Mouse (Mus musculus) kidney, embryonic 14.5 days (tissue): Measurements from ENCODE around the gene Ksr2. TPM values are rescaled to one million over a fixed set of nuclear protein-coding genes. Genes with fewer than 3 reads are reported as not detected.

ENCODE experiments used
- ATAC-seq: fragments of 200-750 bp; cut with Nextera tagmentation; 2 replicates; pipeline ENCODE4 v1.8.0; 2017; ENCODE audit warnings: moderate number of reproducible peaks, mild to moderate bottlenecking, moderate TSS enrichment, moderate library complexity; ENCODE audit not compliant: low FRiP score, low TSS enrichment
- H3K27ac ChIP-seq: fragments of 300-500 bp; sonication (generic); 2 replicates; pipeline ENCODE4 v1.5.1; 2014; ENCODE audit warnings: low read depth, mild to moderate bottlenecking, low read length, moderate library complexity, mixed read lengths
- H3K27me3 ChIP-seq: fragments of 300-500 bp; sonication (generic); 2 replicates; pipeline ENCODE4 v1.6.1; 2014; ENCODE audit warnings: mild to moderate bottlenecking, low read length; ENCODE audit not compliant: control insufficient read depth, insufficient read depth
- H3K36me3 ChIP-seq: fragments of 300-500 bp; sonication (generic); 2 replicates; pipeline ENCODE4 v1.6.1; 2014; ENCODE audit warnings: low read length, mixed read lengths; ENCODE audit not compliant: control insufficient read depth, insufficient read depth
- H3K4me1 ChIP-seq: fragments of 300-500 bp; sonication (generic); 2 replicates; pipeline ENCODE4 v1.6.1; 2014; ENCODE audit warnings: low read length, mixed read lengths; ENCODE audit not compliant: control insufficient read depth, insufficient read depth
- H3K4me2 ChIP-seq: fragments of 300-500 bp; sonication (generic); replicated peaks from 2 replicates; pipeline ENCODE4 v1.6.1; 2014; ENCODE audit warnings: low read depth, mild to moderate bottlenecking, low read length
- H3K4me3 ChIP-seq: fragments of 300-500 bp; sonication (generic); 2 replicates; pipeline ENCODE4 v1.5.1; 2014; ENCODE audit warnings: mild to moderate bottlenecking, low read length
- H3K9ac ChIP-seq: fragments of 300-500 bp; sonication (generic); 2 replicates; pipeline ENCODE4 v1.6.1; 2014; ENCODE audit warnings: low read depth, mild to moderate bottlenecking, low read length, moderate library complexity
- H3K9me3 ChIP-seq: fragments of 300-500 bp; sonication (generic); 2 replicates; pipeline ENCODE4 v1.6.1; 2016; ENCODE audit warnings: low read length; ENCODE audit not compliant: control insufficient read depth
- WGBS: fragments of 180-500 bp; shearing (Covaris S2); extraction: QIAGEN DNeasy Blood & Tissue Kit; methylation state at CpG from one replicate; pipeline ENCODE4 v1.1.7; 2014; 5-methylcytosine and 5-hydroxymethylcytosine counted together
- polyA plus RNA-seq: library from polyadenylated mRNA; unstranded; fragments of >200 nt; fragmentation: Nextera tagmentation; extraction: Ambion mirVana; gene quantifications from 2 replicates; pipeline ENCODE4 v1.2.1, GENCODE M21; 2014

Gene Ksr2
- polyA plus RNA-seq, 1 experiment from 2014 or later = 0.58 TPM

DNA sequence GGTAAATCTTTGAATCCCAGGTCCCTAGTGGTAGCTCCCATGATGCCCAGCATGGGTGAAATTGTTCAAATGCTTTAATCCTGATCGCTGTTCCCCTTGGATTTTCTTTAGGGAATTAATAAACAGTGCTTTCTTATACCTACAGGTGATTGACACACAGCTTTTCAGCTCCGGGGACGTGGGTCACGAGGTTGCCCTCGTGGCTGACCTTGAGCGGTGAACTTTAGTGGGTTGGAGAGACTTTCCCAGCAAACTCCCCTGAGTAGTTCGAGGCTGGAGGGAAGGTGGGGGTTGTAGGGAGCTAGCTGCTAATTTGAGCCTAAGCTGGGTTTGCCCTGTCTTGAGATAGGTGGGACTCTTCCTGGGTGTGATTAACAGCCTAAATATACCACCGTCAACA is 41.7 kb downstream of the Ksr2 start:
- Histone ChIP-seq H3K4me2 (no peak overlapping the region), H3K4me1 (no peaks in the 10 kb centered on the region), H3K9me3 (no peaks in the 10 kb centered on the region), H3K27ac (no peak overlapping the region), H3K27me3 (no peaks in the 10 kb centered on the region), H3K9ac (no peak overlapping the region), H3K4me3 (no peak overlapping the region), H3K36me3 (no peaks in the 10 kb centered on the region)
- WGBS = 52% methylated on average over 8 of the region's 8 CpGs
- no peak for ATAC-seq

DNA sequence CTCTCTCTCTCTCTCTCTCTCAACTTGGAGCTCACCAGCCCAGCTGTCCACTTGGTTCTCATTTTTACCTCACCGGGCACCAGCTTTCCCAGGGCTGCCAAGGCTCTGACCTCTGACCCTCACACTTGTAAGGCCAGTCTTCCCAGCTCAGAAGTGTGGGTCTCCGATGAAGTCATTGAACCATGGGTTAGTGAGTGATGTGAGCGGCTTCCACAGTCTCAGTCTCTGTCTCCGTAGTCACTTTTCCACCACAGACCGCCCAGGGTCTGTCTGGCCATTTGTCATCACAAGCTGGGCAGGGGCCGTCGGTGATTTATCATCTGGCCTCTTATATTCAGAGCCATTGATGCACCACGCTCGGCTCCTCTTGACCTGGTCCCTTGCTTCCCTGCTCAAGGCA is 43.3 kb downstream of the Ksr2 start:
- no peak for ATAC-seq
- Histone ChIP-seq H3K9me3 (0 out of 2 replicates have a peak, but pooled peaks cover 2% of the 10 kb centered on the region), H3K4me2 (no peak overlapping the region), H3K36me3 (no peaks in the 10 kb centered on the region), H3K27me3 (no peaks in the 10 kb centered on the region), H3K9ac (no peak overlapping the region), H3K4me3 (no peak overlapping the region), H3K27ac (no peak overlapping the region), H3K4me1 (no peaks in the 10 kb centered on the region)
- 37% methylated on average over 9 of the region's 9 CpGs for WGBS

DNA sequence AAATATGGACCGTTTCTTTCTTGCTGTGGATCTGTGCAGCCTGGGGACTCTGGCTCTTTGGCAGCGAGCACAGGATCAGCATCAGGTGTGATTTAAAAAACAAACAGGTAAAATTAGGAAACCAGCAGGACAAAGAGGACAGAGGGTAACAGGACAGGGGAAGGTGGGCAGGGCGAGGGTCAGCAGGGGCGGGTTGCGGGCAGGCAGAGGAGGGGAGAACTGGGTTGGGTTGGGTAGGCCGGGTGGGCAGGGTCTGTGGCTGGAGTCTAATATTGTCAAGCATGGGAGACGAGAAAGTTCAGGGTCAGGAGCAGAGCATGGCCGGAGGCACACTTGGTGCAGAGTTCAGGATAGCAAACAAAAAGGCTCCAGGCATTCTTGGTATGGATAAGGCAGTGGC is 43.8 kb downstream of the Ksr2 start:
- ATAC-seq = no peak
- Histone ChIP-seq H3K4me2 (no peak overlapping the region), H3K4me1 (no peaks in the 10 kb centered on the region), H3K9me3 (0 out of 2 replicates have a peak, but pooled peaks cover 2% of the 10 kb centered on the region), H3K27me3 (no peaks in the 10 kb centered on the region), H3K9ac (no peak overlapping the region), H3K27ac (no peak overlapping the region), H3K4me3 (no peak overlapping the region), H3K36me3 (no peaks in the 10 kb centered on the region)
- 75% methylated on average over 8 of the region's 8 CpGs for WGBS

DNA sequence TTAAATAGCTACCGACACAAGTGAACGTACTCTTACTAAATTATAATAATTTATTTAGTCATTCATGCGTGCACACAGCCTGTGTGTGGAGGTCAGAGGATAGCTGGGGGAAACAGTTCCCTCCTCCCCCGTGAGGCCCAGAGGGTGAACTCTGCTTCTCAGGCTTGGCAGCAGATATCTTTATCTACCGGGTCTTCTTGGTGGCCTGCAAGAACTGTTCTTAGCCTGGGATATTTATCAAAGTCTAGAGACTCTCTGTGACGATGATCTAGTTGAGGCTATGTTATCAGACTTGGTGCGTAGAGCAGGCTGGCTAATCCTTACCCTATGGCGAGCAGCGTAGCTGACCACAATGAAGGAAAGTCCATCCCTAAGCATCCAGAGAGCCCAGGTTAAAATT is 45.1 kb downstream of the Ksr2 start:
- no peaks in the 10 kb centered on the region for H3K4me1 ChIP-seq
- H3K9ac ChIP-seq = no peak overlapping the region
- no peak overlapping the region for H3K27ac ChIP-seq
- no peaks in the 10 kb centered on the region for H3K36me3 ChIP-seq
- no peak overlapping the region for H3K4me2 ChIP-seq
- no peaks in the 10 kb centered on the region for H3K27me3 ChIP-seq
- 0 out of 2 replicates have a peak, but pooled peaks cover 2% of the 10 kb centered on the region for H3K9me3 ChIP-seq
- WGBS = 52% methylated on average over 9 of the region's 9 CpGs
- ATAC-seq = no peak
- no peak overlapping the region for H3K4me3 ChIP-seq

DNA sequence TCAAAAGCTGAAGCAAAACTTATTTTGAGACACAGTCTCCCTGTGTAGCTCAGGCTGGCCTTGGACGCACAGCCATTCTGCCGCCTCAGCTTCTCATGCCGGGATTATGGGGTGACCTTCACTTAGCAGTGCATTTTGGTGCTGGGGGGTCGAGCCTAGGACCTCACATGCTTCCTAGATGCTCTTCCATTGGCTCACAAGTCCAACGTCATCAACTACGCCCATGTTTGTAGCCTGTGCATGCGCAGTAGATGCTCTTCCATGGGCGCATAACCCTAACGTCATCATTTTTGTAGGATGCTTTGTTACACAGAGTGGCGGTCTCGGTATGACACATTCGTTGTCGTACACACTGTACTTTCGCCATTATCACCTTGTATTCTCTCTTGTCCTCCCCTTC is 46.5 kb downstream of the Ksr2 start:
- no peak for ATAC-seq
- no peak overlapping the region for H3K4me3 ChIP-seq
- H3K27me3 ChIP-seq = no peaks in the 10 kb centered on the region
- H3K4me1 ChIP-seq = no peaks in the 10 kb centered on the region
- 0 out of 2 replicates have a peak, but pooled peaks cover 2% of the 10 kb centered on the region for H3K9me3 ChIP-seq
- H3K4me2 ChIP-seq = no peak overlapping the region
- H3K9ac ChIP-seq = no peak overlapping the region
- H3K36me3 ChIP-seq = no peaks in the 10 kb centered on the region
- H3K27ac ChIP-seq = no peak overlapping the region
- WGBS = 95% methylated on average over 14 of the region's 14 CpGs

DNA sequence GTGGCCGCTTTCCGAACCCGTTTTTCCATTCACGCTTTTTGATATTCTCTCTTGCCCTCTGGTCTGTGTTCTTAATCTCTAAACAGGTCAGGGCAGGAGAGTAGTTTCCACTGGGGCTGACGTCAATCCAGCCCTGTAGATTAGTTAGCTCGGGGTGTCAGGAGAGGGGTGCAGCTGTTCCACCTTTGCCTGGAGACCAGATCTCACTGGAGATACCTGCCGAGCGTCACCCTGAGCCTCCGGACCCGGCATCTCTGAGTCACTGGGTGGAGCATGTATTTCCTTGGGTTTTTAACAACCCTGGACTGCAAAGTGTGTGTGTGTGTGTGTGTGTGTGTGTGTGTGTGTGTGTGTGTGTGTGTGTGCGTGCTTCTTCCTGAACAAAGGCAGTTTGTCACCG is 53.3 kb downstream of the Ksr2 start:
- WGBS = 77% methylated on average over 12 of the region's 12 CpGs
- H3K27me3 ChIP-seq = no peaks in the 10 kb centered on the region
- no peak for ATAC-seq
- no peaks in the 10 kb centered on the region for H3K36me3 ChIP-seq
- H3K27ac ChIP-seq = no peak overlapping the region
- H3K9me3 ChIP-seq = no peaks in the 10 kb centered on the region
- no peak overlapping the region for H3K4me2 ChIP-seq
- no peak overlapping the region for H3K9ac ChIP-seq
- no peaks in the 10 kb centered on the region for H3K4me1 ChIP-seq
- H3K4me3 ChIP-seq = no peak overlapping the region

DNA sequence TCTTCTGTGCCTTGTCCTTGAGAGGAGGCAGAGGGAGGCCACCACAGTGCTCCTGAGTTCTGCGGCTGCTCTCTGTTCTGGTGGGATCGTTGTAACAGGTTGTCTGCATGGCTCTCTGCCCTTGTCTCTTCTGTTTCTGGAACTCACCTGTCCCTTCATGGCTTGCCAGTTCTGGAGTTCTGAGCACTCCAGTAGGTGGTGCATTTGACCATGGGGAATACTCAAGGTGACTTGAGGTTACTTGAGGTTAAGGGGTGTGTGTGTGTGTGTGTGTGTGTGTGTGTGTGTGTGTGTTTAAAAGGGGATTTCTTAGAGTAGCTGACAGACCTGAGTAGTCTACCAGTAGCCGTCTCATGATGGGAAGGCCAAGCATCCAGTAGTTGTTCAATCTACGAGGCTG is 55.2 kb downstream of the Ksr2 start:
- Histone ChIP-seq H3K9ac (no peak overlapping the region), H3K27me3 (no peaks in the 10 kb centered on the region), H3K4me2 (no peak overlapping the region), H3K4me3 (no peak overlapping the region), H3K27ac (no peak overlapping the region), H3K4me1 (no peaks in the 10 kb centered on the region), H3K36me3 (no peaks in the 10 kb centered on the region), H3K9me3 (no peaks in the 10 kb centered on the region)
- ATAC-seq = no peak
- WGBS = 88% methylated on average over 4 of the region's 4 CpGs

DNA sequence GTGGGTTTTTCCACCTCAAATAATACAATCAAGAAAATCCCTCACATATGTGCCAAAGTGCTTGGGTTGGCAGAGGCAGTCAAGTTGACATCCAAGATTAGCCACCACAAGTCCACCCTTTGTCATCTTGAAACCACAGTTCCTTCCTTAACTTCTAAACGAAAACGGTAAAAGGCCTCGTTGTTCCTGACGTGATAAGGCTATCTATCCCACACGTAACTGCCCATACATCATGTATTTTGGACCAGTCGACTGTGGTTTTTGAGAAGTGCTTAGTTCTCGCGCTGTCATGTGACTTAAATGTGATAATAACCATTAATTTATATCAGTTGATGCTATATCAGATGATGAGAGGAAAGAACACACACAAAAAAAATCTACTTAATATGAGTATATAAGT is 55.8 kb downstream of the Ksr2 start:
- Histone ChIP-seq H3K36me3 (no peaks in the 10 kb centered on the region), H3K4me1 (no peaks in the 10 kb centered on the region), H3K27ac (no peak overlapping the region), H3K4me3 (no peak overlapping the region), H3K27me3 (no peaks in the 10 kb centered on the region), H3K9ac (no peak overlapping the region), H3K4me2 (no peak overlapping the region), H3K9me3 (no peaks in the 10 kb centered on the region)
- ATAC-seq = no peak
- 87% methylated on average over 8 of the region's 8 CpGs for WGBS

DNA sequence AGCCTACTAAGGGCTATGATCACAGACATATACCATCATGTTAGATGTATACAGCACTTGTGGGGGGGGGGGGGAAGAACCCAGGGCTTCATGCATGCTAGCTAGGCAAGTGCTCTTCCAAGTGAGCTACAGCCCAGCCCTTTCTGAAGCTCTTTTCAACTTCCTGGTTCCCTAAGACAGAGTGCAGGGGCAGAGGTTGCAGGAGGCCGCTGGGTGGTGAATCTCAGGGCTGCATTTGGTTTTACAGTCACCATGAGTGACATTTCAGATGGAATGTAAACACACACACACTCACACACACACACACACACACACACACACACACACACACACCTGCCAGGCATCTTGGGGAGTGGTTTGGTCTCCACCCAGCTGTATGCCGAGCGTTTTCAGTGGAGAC is 67.4 kb downstream of the Ksr2 start:
- no peak for ATAC-seq
- Histone ChIP-seq H3K4me2 (no peak overlapping the region), H3K27me3 (no peaks in the 10 kb centered on the region), H3K9ac (no peak overlapping the region), H3K9me3 (no peaks in the 10 kb centered on the region), H3K36me3 (no peaks in the 10 kb centered on the region), H3K27ac (no peak overlapping the region), H3K4me1 (no peaks in the 10 kb centered on the region), H3K4me3 (no peak overlapping the region)
- WGBS = 80% methylated on average over 3 of the region's 3 CpGs

DNA sequence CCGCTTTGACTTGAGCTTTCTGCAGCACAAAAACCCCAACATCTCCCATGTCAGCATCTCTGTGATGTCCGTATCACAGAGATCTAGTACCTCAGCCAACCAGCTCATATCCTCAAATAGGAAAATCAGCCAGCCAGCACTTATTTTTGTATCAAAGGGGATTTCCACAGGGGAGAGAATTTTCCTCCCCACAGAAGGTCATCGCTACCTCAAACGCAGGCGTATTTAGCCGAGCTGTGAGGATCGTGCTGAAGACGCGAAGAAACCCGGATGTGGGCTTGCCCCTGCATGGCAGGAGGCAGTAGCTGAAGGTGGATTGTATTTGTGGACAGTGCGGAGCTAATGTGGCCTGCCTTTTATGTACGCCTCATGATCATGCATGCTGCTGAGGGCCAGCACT is 67.8 kb downstream of the Ksr2 start:
- Histone ChIP-seq H3K4me2 (no peak overlapping the region), H3K27ac (no peak overlapping the region), H3K4me3 (no peak overlapping the region), H3K36me3 (no peaks in the 10 kb centered on the region), H3K27me3 (no peaks in the 10 kb centered on the region), H3K4me1 (no peaks in the 10 kb centered on the region), H3K9me3 (no peaks in the 10 kb centered on the region), H3K9ac (no peak overlapping the region)
- WGBS = 91% methylated on average over 12 of the region's 12 CpGs
- no peak for ATAC-seq
